Mouse (Mus musculus) megakaryocyte-erythroid progenitor cell, adult 5-6 weeks (primary cell): ENCODE data around the gene Plp2. TPM values are rescaled to one million over a fixed set of nuclear protein-coding genes. Genes with fewer than 3 reads are reported as not detected.

ENCODE experiments used
- total RNA-seq, 2 experiments: library from RNA; stranded (forward) in 1 of 2; stranded (reverse) in 1 of 2; fragments of 200-1000, 215-1000 nt in 1 of 2; fragments of >200 nt in 1 of 2; fragmentation: Nextera tagmentation in 1 of 2; gene quantifications; 2 replicates each; pipeline ENCODE4 v1.2.3; 2014 to 2017

The Plp2 gene
- total RNA-seq, 2 experiments from 2014 or later = 26.5 to 82.2 TPM

Other genes with a start within 250 kb of the Plp2 start
- not detected in 2 replicates for gene Foxp3, start 97.7 kb downstream of the Plp2 start, total RNA-seq (2014; fragmentation: Nextera tagmentation)
- 0.11 TPM in 1 of 2 replicates, not detected in the other for gene Foxp3, start 97.7 kb downstream of the Plp2 start, total RNA-seq (2017)
- gene Ppp1r3f, start 97.1 kb downstream of the Plp2 start, total RNA-seq (2014; fragmentation: Nextera tagmentation) = 3.0 TPM in 1 of 2 replicates, not detected in the other
- 0.19 and 2.5 TPM in 2 replicates for gene Ppp1r3f, start 97.1 kb downstream of the Plp2 start, total RNA-seq (2017)
- gene Ccdc22, start 65.9 kb downstream of the Plp2 start, total RNA-seq (2014; fragmentation: Nextera tagmentation) = 19.6 and 31.5 TPM in 2 replicates
- 18.2 and 21.6 TPM in 2 replicates for gene Ccdc22, start 65.9 kb downstream of the Plp2 start, total RNA-seq (2017)
- gene Cacna1f, start 64.3 kb downstream of the Plp2 start, total RNA-seq (2014; fragmentation: Nextera tagmentation) = not detected in 2 replicates
- not detected in 2 replicates for gene Cacna1f, start 64.3 kb downstream of the Plp2 start, total RNA-seq (2017)
- 0.52 TPM in 1 of 2 replicates, not detected in the other for gene Syp, start 32.9 kb downstream of the Plp2 start, total RNA-seq (2014; fragmentation: Nextera tagmentation)
- 0.72 TPM in 1 of 2 replicates, not detected in the other for gene Syp, start 32.9 kb downstream of the Plp2 start, total RNA-seq (2017)
- 4.7 and 7.8 TPM in 2 replicates for gene Prickle3, start 14.1 kb downstream of the Plp2 start, total RNA-seq (2014; fragmentation: Nextera tagmentation)
- gene Prickle3, start 14.1 kb downstream of the Plp2 start, total RNA-seq (2017) = 0.99 and 1.7 TPM in 2 replicates
- 0.17 TPM in 1 of 2 replicates, not detected in the other for gene Magix, start 9.9 kb upstream of the Plp2 start, total RNA-seq (2014; fragmentation: Nextera tagmentation)
- gene Magix, start 9.9 kb upstream of the Plp2 start, total RNA-seq (2017) = not detected in 2 replicates
- 28.3 and 53.3 TPM in 2 replicates for gene Gpkow, start 25.7 kb upstream of the Plp2 start, total RNA-seq (2014; fragmentation: Nextera tagmentation)
- gene Gpkow, start 25.7 kb upstream of the Plp2 start, total RNA-seq (2017) = 20.6 and 31.1 TPM in 2 replicates
- 20.5 and 36.9 TPM in 2 replicates for gene Wdr45, start 42.9 kb upstream of the Plp2 start, total RNA-seq (2014; fragmentation: Nextera tagmentation)
- gene Wdr45, start 42.9 kb upstream of the Plp2 start, total RNA-seq (2017) = 20.2 and 23.8 TPM in 2 replicates
- gene Gm45208, start 50.9 kb upstream of the Plp2 start, total RNA-seq (2014; fragmentation: Nextera tagmentation) = not detected in 2 replicates
- gene Gm45208, start 50.9 kb upstream of the Plp2 start, total RNA-seq (2017) = not detected in 2 replicates
- gene Praf2, start 57.0 kb upstream of the Plp2 start, total RNA-seq (2014; fragmentation: Nextera tagmentation) = 4.9 and 8.1 TPM in 2 replicates
- gene Praf2, start 57.0 kb upstream of the Plp2 start, total RNA-seq (2017) = 1.4 and 6.6 TPM in 2 replicates
- gene Ccdc120, start 79.5 kb upstream of the Plp2 start, total RNA-seq (2014; fragmentation: Nextera tagmentation) = 0.74 and 2.3 TPM in 2 replicates
- 1.4 and 2.2 TPM in 2 replicates for gene Ccdc120, start 79.5 kb upstream of the Plp2 start, total RNA-seq (2017)
- 33.5 and 36.5 TPM in 2 replicates for gene Tfe3, start 91.2 kb upstream of the Plp2 start, total RNA-seq (2014; fragmentation: Nextera tagmentation)
- 10.4 and 15.0 TPM in 2 replicates for gene Tfe3, start 91.2 kb upstream of the Plp2 start, total RNA-seq (2017)
- 64.4 and 98.4 TPM in 2 replicates for gene Gripap1, start 118.4 kb upstream of the Plp2 start, total RNA-seq (2014; fragmentation: Nextera tagmentation)
- gene Gripap1, start 118.4 kb upstream of the Plp2 start, total RNA-seq (2017) = 78.9 and 102 TPM in 2 replicates
- gene Kcnd1, start 150.9 kb upstream of the Plp2 start, total RNA-seq (2014; fragmentation: Nextera tagmentation) = 0.55 and 2.2 TPM in 2 replicates
- gene Kcnd1, start 150.9 kb upstream of the Plp2 start, total RNA-seq (2017) = 1.9 and 2.2 TPM in 2 replicates
- gene Otud5, start 170.0 kb upstream of the Plp2 start, total RNA-seq (2014; fragmentation: Nextera tagmentation) = 59.5 and 83.5 TPM in 2 replicates
- 50.0 and 64.6 TPM in 2 replicates for gene Otud5, start 170.0 kb upstream of the Plp2 start, total RNA-seq (2017)
- 11.4 and 16.2 TPM in 2 replicates for gene Pim2, start 206.9 kb upstream of the Plp2 start, total RNA-seq (2014; fragmentation: Nextera tagmentation)
- gene Pim2, start 206.9 kb upstream of the Plp2 start, total RNA-seq (2017) = 2.1 and 2.2 TPM in 2 replicates
- gene Slc35a2, start 212.6 kb upstream of the Plp2 start, total RNA-seq (2014; fragmentation: Nextera tagmentation) = 13.2 and 19.3 TPM in 2 replicates
- 9.8 and 16.1 TPM in 2 replicates for gene Slc35a2, start 212.6 kb upstream of the Plp2 start, total RNA-seq (2017)
- 46.8 and 81.9 TPM in 2 replicates for gene Pqbp1, start 227.9 kb upstream of the Plp2 start, total RNA-seq (2014; fragmentation: Nextera tagmentation)
- gene Pqbp1, start 227.9 kb upstream of the Plp2 start, total RNA-seq (2017) = 176 and 188 TPM in 2 replicates
- gene Timm17b, start 228.0 kb upstream of the Plp2 start, total RNA-seq (2014; fragmentation: Nextera tagmentation) = 71.7 and 112 TPM in 2 replicates
- 61.4 and 61.5 TPM in 2 replicates for gene Timm17b, start 228.0 kb upstream of the Plp2 start, total RNA-seq (2017)
- gene Gm10491, start 236.4 kb upstream of the Plp2 start, total RNA-seq (2014; fragmentation: Nextera tagmentation) = not detected in 2 replicates
- gene Gm10491, start 236.4 kb upstream of the Plp2 start, total RNA-seq (2017) = not detected in 2 replicates
- not detected in 2 replicates for gene Gm10490, start 238.2 kb upstream of the Plp2 start, total RNA-seq (2014; fragmentation: Nextera tagmentation)
- gene Gm10490, start 238.2 kb upstream of the Plp2 start, total RNA-seq (2017) = not detected in 2 replicates
- gene Pcsk1n, start 248.4 kb upstream of the Plp2 start, total RNA-seq (2014; fragmentation: Nextera tagmentation) = not detected in 2 replicates
- not detected in 2 replicates for gene Pcsk1n, start 248.4 kb upstream of the Plp2 start, total RNA-seq (2017)